Mouse (Mus musculus) brain, adult 2 months (tissue): ENCODE results near the gene Arid1a.
A peak's percentile ranks its signal among the peaks of the same experiment; 100 is the strongest.
"Not testable (repeated sequence)": the region's sequence is repeated elsewhere in the genome, so short reads cannot be mapped to it uniquely, and the experiment has no call there.

Experiments used
- DNase-seq: peaks from one replicate; pipeline ENCODE4 v3.0.0; 2011; ENCODE audit warnings: low read depth, low spot score

The Arid1a gene

DNA sequence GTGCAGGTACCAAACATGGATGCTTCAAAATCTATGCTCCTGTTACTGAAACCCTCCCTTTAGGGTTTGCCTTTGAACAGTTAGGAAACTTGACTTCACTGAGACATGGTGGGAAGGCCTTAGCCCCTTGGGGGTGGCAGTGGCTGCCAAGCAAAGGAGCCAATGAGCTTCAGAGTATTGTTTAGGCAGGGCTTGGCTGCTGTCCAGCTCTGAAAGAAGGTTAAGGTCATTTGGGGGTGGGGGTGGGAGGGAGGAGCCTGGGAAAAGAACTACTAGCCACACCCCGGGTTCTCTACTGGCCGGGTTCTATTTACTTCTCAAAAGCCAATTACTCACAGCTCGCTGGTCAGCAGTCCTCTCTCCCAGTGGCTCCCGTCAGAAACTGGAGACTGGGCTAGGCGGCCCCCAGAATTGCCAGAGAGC lies 81.0 kb downstream of the Arid1a start:
- DNase-seq = peak; percentile 47

- DNase-seq = peak; percentile 33
These were observed 82.3 kb downstream of the Arid1a start for GRCm38 (mm10) chr4:133674331-133674695.

- peak; percentile 69 for DNase-seq
These were observed 82.8 kb downstream of the Arid1a start for GRCm38 (mm10) chr4:133673666-133674330.

DNA sequence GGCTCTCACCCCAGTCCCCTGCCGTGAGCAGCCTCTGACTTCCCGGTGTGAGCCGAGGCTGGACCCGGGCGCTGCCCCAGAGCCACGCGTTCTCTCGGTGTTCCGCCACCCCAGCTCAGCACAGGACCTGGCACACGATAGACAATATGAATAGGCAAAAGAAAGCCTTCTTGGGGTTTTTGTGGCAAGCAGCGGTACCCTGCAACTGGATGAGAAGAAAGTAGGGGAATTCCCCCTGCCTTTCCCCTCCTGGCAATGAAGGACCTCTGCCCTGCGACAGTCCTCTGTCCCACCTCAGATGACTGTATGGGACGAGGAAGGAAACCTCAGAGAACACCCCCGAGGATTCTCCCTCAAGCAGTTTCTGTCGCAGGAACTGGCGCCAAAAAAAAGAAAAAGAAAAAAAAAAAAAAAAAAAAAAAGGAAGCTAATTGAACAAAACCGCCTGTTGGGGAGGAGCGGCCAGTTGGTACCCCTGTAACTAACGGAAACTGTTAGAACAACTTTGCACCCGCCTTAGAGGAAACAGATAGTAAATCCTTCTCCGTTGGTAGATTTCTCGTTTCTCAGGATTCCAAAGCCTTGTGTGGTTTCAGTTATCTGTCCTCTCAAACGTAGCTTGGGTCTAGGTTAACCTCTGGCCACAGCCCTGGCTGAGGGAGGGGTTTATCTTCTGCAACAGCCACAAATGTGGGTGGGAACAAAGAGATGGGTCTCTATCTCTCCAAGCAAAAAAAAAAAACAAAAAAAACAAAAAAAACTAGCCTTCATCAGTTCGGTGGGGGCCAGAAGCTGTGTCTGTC lies 83.5 kb downstream of the Arid1a start:
- DNase-seq = peak; percentile 49

DNA sequence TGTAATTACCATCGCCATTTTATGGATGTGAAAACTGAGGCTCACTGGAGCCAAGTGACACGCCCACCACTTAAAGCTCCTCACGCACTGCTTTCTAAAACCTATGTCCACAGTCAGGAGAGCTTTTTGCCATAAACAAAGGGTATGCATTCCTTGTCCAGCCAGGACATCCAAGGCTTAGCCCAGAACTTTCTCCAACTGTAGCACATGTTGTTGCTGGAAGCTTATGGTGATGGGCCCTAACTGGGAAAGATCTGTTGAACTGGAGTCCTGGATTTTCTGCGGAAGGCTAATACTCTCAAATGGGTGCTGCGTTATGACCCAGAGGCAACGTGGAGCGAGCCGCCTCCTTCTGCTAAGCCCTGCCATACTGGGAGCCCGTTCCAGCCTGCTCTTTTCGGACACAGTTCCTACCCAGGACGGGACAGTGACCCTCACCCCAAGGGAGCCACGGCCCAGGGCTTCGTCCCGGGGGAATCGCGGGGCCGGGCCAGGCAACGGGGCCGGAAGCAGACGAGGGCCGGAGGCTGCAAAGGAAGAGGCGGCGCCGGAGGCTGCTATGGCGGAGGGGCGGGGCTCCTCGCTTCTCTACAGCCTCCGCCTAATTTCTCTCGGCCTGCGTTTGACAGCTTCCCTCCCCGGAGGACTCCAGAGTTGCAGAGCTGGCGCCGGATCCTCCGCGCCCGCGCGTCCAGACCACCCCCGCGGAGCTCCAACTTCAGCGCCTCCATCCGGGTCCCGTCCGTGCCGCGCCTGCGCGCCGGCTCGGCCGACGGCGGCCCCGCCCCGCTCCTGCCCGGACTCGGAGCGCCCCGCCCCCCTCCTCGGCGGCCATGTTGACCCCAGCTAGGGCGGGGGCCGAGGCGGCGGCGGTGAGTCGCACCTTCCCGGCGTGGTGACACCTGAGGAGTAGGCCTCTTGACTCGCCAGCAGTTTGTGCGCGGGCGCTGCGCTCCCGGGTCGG lies 84.4 kb downstream of the Arid1a start, which contains the start of gene Pigv:
Gene Pigv, minus strand, starts transcription at position 767 of the 964 bp plus-strand sequence.
- DNase-seq = peak; percentile 94

GRCm38 (mm10) chr4:133671184-133671880 lies 85.2 kb downstream of the Arid1a start:
- peak; percentile 92 for DNase-seq

GRCm38 (mm10) chr4:133669652-133670210 lies 86.8 kb downstream of the Arid1a start:
- DNase-seq = peak; percentile 29

DNA sequence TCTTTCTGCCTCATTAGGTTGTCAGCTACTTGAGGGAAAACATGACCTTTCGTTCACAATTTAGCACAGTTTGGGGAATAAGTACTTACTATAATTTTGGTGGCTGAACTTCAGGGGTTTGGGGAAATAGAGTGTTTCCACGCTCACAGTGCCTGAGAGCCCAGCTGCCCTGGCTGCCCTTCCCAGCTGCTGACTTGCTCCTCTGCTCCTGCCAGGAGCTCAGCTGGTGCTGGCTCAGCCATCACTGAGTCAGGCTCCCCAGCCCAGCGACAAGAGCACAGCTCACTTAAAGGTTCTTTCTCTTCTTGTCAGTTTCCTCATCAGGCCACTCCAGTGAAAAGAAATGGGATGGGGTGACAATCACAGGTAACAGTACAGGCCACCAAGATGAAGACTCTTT lies 88.0 kb downstream of the Arid1a start:
- DNase-seq = peak; percentile 57

- no peak for DNase-seq
These were observed 90.4 kb downstream of the Arid1a start for GRCm38 (mm10) chr4:133666199-133666598.

- peak; percentile 46 for DNase-seq
These were observed 91.5 kb downstream of the Arid1a start for GRCm38 (mm10) chr4:133665118-133665517.

GRCm38 (mm10) chr4:133662945-133663344 lies 93.6 kb downstream of the Arid1a start:
- no peak for DNase-seq

GRCm38 (mm10) chr4:133662421-133662820 lies 94.1 kb downstream of the Arid1a start:
- DNase-seq = no peak

- DNase-seq = peak; percentile 97
These were observed 96.1 kb downstream of the Arid1a start for GRCm38 (mm10) chr4:133660193-133661155.

GRCm38 (mm10) chr4:133659497-133660192 lies 96.9 kb downstream of the Arid1a start:
- DNase-seq = peak; percentile 20

DNA sequence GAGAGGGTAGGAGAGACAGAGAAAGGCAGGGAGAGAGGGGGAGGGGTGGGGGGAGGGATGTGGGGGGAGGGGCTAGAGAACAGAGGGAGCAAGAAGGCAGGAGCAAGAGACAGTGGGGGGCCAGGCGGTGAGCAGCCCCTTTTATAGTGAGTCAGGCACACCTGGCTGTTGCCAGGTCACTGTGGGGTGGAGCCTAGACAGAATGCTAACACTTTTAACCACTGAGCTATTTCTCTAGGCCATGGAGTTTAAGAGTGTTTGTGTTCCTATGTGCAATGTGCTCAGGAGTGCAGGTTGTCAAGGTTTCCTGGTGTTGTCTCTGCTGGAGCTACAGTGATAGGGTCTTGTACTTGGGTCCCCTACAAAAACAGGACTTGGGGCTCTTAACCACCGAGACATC lies 97.8 kb downstream of the Arid1a start:
- DNase-seq = no peak

GRCm38 (mm10) chr4:133657829-133658458 lies 98.6 kb downstream of the Arid1a start:
- peak; percentile 40 for DNase-seq

- no peak for DNase-seq
These were observed 99.6 kb downstream of the Arid1a start for GRCm38 (mm10) chr4:133656997-133657396.

DNA sequence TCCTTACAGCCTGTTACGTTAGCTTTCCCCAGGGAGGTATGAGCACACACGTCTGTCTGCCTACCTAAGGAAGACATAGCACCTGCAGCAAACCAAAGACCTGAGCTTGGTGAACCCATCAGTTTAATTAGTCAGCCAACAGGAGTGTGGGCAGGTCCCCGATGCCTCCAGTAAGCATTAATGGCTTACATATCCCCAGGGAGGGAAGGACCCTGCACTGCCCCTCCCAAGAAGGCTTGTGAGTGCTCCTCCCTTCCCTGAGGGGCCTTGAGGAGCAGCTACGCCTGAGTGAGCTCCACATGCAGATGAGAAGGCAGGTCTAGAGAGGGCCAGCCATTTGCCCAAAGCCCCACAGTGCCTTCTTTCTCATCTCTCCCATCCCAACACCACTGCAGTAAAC lies 100.3 kb downstream of the Arid1a start:
- DNase-seq = no peak

DNA sequence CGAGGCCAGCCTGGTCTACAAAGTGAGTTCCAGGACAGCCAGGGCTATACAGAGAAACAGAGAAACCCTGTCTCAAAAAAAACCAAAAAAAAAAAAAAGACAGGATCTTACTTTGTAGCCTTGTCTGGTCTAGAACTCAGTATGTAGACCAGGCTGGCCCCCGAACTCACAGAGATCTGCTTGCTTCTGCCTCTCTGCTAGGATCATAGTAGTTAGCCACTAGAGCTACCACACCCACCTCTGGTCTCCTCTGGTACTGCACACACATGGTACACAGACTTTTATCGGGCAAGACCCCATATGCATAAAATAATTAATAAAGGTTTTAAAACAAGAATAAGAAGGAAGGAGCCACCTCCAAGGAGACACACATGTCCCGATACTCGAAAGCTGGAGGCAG lies 102.5 kb downstream of the Arid1a start:
- DNase-seq = not testable (repeated sequence)
